ENCODE assay signal across 12 mouse cellular contexts in genomic region chr14:116928796-116929529, GRCm38 (mm10). TPM values are rescaled to one million over a fixed set of nuclear protein-coding genes. Genes with fewer than 3 reads are reported as not detected.
DNase-seq lines count a peak whose midpoint lies in the region; ATAC-seq lines count a peak whose summit lies in the region.
"Had no signal": no experiment of that assay in that cellular context is flagged by ENCODE, and none has a peak within 500 bp of the region (broad histone marks: within the 10 kb centered on the region; RNA-seq: fewer than 3 reads in every experiment).

No protein-coding gene starts in this region.

- H3K9ac ChIP-seq in kidney, embryonic 14.5 days (ENCODE audit: low read depth, low read length), result peak overlapping the region; percentile 96; the same call in 1 of the 2 replicates
- 0 out of 2 replicates have a peak overlapping the region, but pooled peaks have one; percentile 13 for H3K9ac ChIP-seq in embryonic facial prominence, embryonic 11.5 days (replicated peaks; ENCODE audit: low read length)
- H3K9ac ChIP-seq in hindbrain, embryonic 15.5 days, result 0 out of 2 replicates have a peak overlapping the region, but pooled peaks have one; percentile 2
- H3K9ac ChIP-seq in neural tube, embryonic 14.5 days (replicated peaks; ENCODE audit: low read depth, low read length), result no peak overlapping the region
- H3K9ac ChIP-seq: liver, embryonic 13.5 days had no signal

- 0 out of 2 replicates have a peak overlapping the region, but pooled peaks have one; percentile 59 for H3K27ac ChIP-seq in kidney, embryonic 14.5 days (ENCODE audit: low read depth, low read length)
- H3K27ac ChIP-seq in embryonic facial prominence, embryonic 11.5 days (replicated peaks; ENCODE audit: low read depth, low read length), result no peak overlapping the region
- peak overlapping the region; percentile 29; the same call in 1 of the 2 replicates for H3K27ac ChIP-seq in hindbrain, embryonic 15.5 days (replicated peaks)
- no peak overlapping the region for H3K27ac ChIP-seq in neural tube, embryonic 14.5 days (ENCODE audit: low read depth, low read length)
- H3K27ac ChIP-seq: liver, embryonic 13.5 days had no signal

- DNase-seq in kidney, postnatal 25 days, result no peak
- no peak for DNase-seq in embryonic facial prominence, embryonic 11.5 days (ENCODE audit: low spot score)
- no peak for DNase-seq in right cerebral cortex, postnatal 25 days
- no peak for DNase-seq in cerebellum, adult 18-20 months
- no peak for DNase-seq in spleen, adult 18-20 months
- DNase-seq: gastrocnemius, postnatal 36 days; liver, embryonic 13.5 days; thymus, postnatal 14 days had no signal

- no peaks in the 10 kb centered on the region for H3K36me3 ChIP-seq in kidney, embryonic 14.5 days (ENCODE audit: control insufficient read depth, insufficient read depth, low read length)
- H3K36me3 ChIP-seq in embryonic facial prominence, embryonic 11.5 days (replicated peaks; ENCODE audit: control insufficient read depth, insufficient read depth, low read depth, low read length), result no peaks in the 10 kb centered on the region
- no peaks in the 10 kb centered on the region for H3K36me3 ChIP-seq in hindbrain, embryonic 15.5 days
- H3K36me3 ChIP-seq in neural tube, embryonic 14.5 days (ENCODE audit: control insufficient read depth, insufficient read depth, low read length), result no peaks in the 10 kb centered on the region
- H3K36me3 ChIP-seq: G1E; liver, embryonic 13.5 days had no signal

- H3K4me2 ChIP-seq in kidney, embryonic 14.5 days (replicated peaks; ENCODE audit: low read depth, low read length), result peak overlapping the region; percentile 65
- H3K4me2 ChIP-seq in embryonic facial prominence, embryonic 11.5 days (ENCODE audit: low read depth, low read length), result peak overlapping the region; percentile 66
- H3K4me2 ChIP-seq in hindbrain, embryonic 15.5 days, result peak overlapping the region; percentile 67
- H3K4me2 ChIP-seq in neural tube, embryonic 14.5 days (ENCODE audit: low read depth, low read length), result peak overlapping the region; percentile 84

- ATAC-seq in kidney, embryonic 14.5 days (ENCODE audit: low FRiP score, low TSS enrichment), result no peak
- ATAC-seq in embryonic facial prominence, embryonic 11.5 days (replicated peaks; ENCODE audit: insufficient number of reproducible peaks, low FRiP score, low TSS enrichment, low read depth), result no peak
- ATAC-seq in hindbrain, embryonic 15.5 days (ENCODE audit: low FRiP score, low read depth), result no peak
- no peak for ATAC-seq in neural tube, embryonic 14.5 days (ENCODE audit: low read depth)

- peaks cover 16% of the 10 kb centered on the region for H3K4me1 ChIP-seq in kidney, embryonic 14.5 days (ENCODE audit: control insufficient read depth, insufficient read depth, low read length)
- no peaks in the 10 kb centered on the region for H3K4me1 ChIP-seq in embryonic facial prominence, embryonic 11.5 days (ENCODE audit: control insufficient read depth, insufficient read depth, low read length)
- H3K4me1 ChIP-seq in hindbrain, embryonic 15.5 days (replicated peaks), result peaks cover 19% of the 10 kb centered on the region
- peaks cover 13% of the 10 kb centered on the region for H3K4me1 ChIP-seq in neural tube, embryonic 14.5 days (ENCODE audit: control insufficient read depth, insufficient read depth, low read length)
- H3K4me1 ChIP-seq: liver, embryonic 13.5 days had no signal

- peak overlapping the region; percentile 93 for H3K4me3 ChIP-seq in kidney, embryonic 14.5 days (ENCODE audit: low read length)
- H3K4me3 ChIP-seq in embryonic facial prominence, embryonic 11.5 days (ENCODE audit: low read depth, low read length), result peak overlapping the region; percentile 88; the same call in 1 of the 2 replicates
- peak overlapping the region; percentile 58 for H3K4me3 ChIP-seq in hindbrain, embryonic 15.5 days
- peak overlapping the region; percentile 86 for H3K4me3 ChIP-seq in neural tube, embryonic 14.5 days (ENCODE audit: low read depth, low read length)

- no peaks in the 10 kb centered on the region for H3K9me3 ChIP-seq in kidney, embryonic 14.5 days (ENCODE audit: control insufficient read depth, low read length)
- no peaks in the 10 kb centered on the region for H3K9me3 ChIP-seq in embryonic facial prominence, embryonic 11.5 days (replicated peaks; ENCODE audit: control insufficient read depth, low read length)
- H3K9me3 ChIP-seq in hindbrain, embryonic 15.5 days, result no peaks in the 10 kb centered on the region
- no peaks in the 10 kb centered on the region for H3K9me3 ChIP-seq in neural tube, embryonic 14.5 days (ENCODE audit: control insufficient read depth, low read length)
- H3K9me3 ChIP-seq: liver, embryonic 13.5 days had no signal

- WGBS in kidney, embryonic 14.5 days, result 21% methylated on average over 7 of the region's 7 CpGs
- WGBS in embryonic facial prominence, embryonic 11.5 days, result 60% methylated on average over 7 of the region's 7 CpGs
- WGBS in hindbrain, embryonic 15.5 days, result 28% methylated on average over 7 of the region's 7 CpGs
- 19% methylated on average over 7 of the region's 7 CpGs for WGBS in neural tube, embryonic 14.5 days

- H3K27me3 ChIP-seq in kidney, embryonic 14.5 days (ENCODE audit: control insufficient read depth, insufficient read depth, low read length), result no peaks in the 10 kb centered on the region
- no peaks in the 10 kb centered on the region for H3K27me3 ChIP-seq in embryonic facial prominence, embryonic 11.5 days (ENCODE audit: control insufficient read depth, insufficient read depth, low read length)
- no peaks in the 10 kb centered on the region for H3K27me3 ChIP-seq in hindbrain, embryonic 15.5 days
- no peaks in the 10 kb centered on the region for H3K27me3 ChIP-seq in neural tube, embryonic 14.5 days (ENCODE audit: control insufficient read depth, insufficient read depth, low read length)

RNA-seq across cellular contexts. Expression of gene Gpc6, which starts 3.8 kb away (rescaled TPM):
- polyA plus RNA-seq in kidney, embryonic 14.5 days (2014; fragmentation: Nextera tagmentation; extraction: Ambion mirVana), result 52.0 and 71.8 TPM in 2 replicates
- polyA plus RNA-seq in embryonic facial prominence, embryonic 11.5 days (2014; fragmentation: Nextera tagmentation; extraction: Ambion mirVana), result 34.9 and 37.4 TPM in 2 replicates
- 19.6 and 22.1 TPM in 2 replicates for polyA plus RNA-seq in hindbrain, embryonic 15.5 days (2015; fragmentation: Nextera tagmentation; extraction: Ambion mirVana)
- polyA plus RNA-seq in neural tube, embryonic 14.5 days (2014; fragmentation: Nextera tagmentation; extraction: Ambion mirVana), result 20.8 and 27.8 TPM in 2 replicates
- polyA plus RNA-seq: G1E had no signal

Comparison
In these comparisons a context has a peak if more than half of its experiments do, and no peak if none do; other contexts are left out.
1. H3K27ac ChIP-seq: peak in kidney, embryonic 14.5 days (single experiment) and hindbrain, embryonic 15.5 days (single experiment); none in embryonic facial prominence, embryonic 11.5 days (single experiment) and neural tube, embryonic 14.5 days (single experiment).
2. Peak in every context shown above with its lines, with median percentiles within 50 percentile points of each other: H3K4me2 ChIP-seq and H3K4me3 ChIP-seq.